Mouse (Mus musculus) CH12.LX (cell line): ENCODE results near the gene Btbd10. TPM values are rescaled to one million over a fixed set of nuclear protein-coding genes. Genes with fewer than 3 reads are reported as not detected.

Experiments
- DNase-seq: peaks from one replicate; pipeline ENCODE4 v3.0.0-alpha.2; 2013; ENCODE audit errors: extremely low read depth
- H3K27ac ChIP-seq: 2 replicates; pipeline ENCODE4 v1.5.1; 2012; ENCODE audit warnings: low read depth, mild to moderate bottlenecking, control low read depth, moderate library complexity; ENCODE audit not compliant: insufficient read depth
- H3K27me3 ChIP-seq: replicated peaks from 2 replicates; pipeline ENCODE3; 2012; ENCODE audit warnings: inconsistent platforms
- H3K36me3 ChIP-seq, 2 experiments: replicated peaks in 1 of 2; 2 replicates each; pipeline versions ENCODE3 to v1.6.1; 2012; ENCODE audit warnings: inconsistent platforms in 1 of 2, low read length in 1 of 2, mild to moderate bottlenecking in 1 of 2, mixed read lengths in 1 of 2, moderate library complexity in 1 of 2; ENCODE audit not compliant: control insufficient read depth in 1 of 2, insufficient read depth in 1 of 2
- H3K4me1 ChIP-seq, 2 experiments: 2 replicates each; pipeline ENCODE4 v1.6.1; 2012; ENCODE audit warnings: inconsistent platforms in 1 of 2, moderate library complexity in 1 of 2; ENCODE audit not compliant: insufficient read depth in 2 of 2, control insufficient read depth in 1 of 2
- H3K4me2 ChIP-seq: 2 replicates; pipeline ENCODE4 v1.6.1; 2012; ENCODE audit warnings: low read depth, mild to moderate bottlenecking, control low read depth; ENCODE audit not compliant: poor library complexity, insufficient read depth, severe bottlenecking
- H3K4me3 ChIP-seq, 3 experiments: fragments of 150-350 bp in 1 of 3; sonication (generic) in 1 of 3; replicated peaks in 1 of 3; 2 replicates each; pipeline versions ENCODE3 to v1.5.1; 2011 to 2012; ENCODE audit warnings: low read depth in 2 of 3, low read length in 2 of 3, mild to moderate bottlenecking in 2 of 3, moderate library complexity in 2 of 3, control low read depth in 1 of 3, improper control_type of control experiment in 1 of 3, inconsistent platforms in 1 of 3, mixed read lengths in 1 of 3; ENCODE audit not compliant: poor library complexity in 1 of 3
- H3K79me2 ChIP-seq: replicated peaks from 2 replicates; pipeline ENCODE4 v1.6.1; 2012; ENCODE audit warnings: mild to moderate bottlenecking, moderate library complexity; ENCODE audit not compliant: control insufficient read depth, poor library complexity, insufficient read depth, severe bottlenecking; ENCODE audit errors: extremely low read depth
- H3K9ac ChIP-seq: 2 replicates; pipeline ENCODE4 v1.6.1; 2012; ENCODE audit warnings: low read depth, mild to moderate bottlenecking, control low read depth, moderate library complexity; ENCODE audit not compliant: insufficient read depth
- H3K9me3 ChIP-seq: replicated peaks from 2 replicates; pipeline ENCODE3; 2012; ENCODE audit warnings: low read length, inconsistent platforms, mixed read lengths
- BHLHE40 ChIP-seq: IDR thresholded peaks from 2 replicates; pipeline ENCODE4 v1.6.1; 2011; ENCODE audit warnings: mild to moderate bottlenecking, low read depth, low read length, improper control_type of control experiment
- CHD2 ChIP-seq: IDR thresholded peaks from 2 replicates; pipeline ENCODE4 v1.6.1; 2011; ENCODE audit warnings: low read length, improper control_type of control experiment
- EP300 ChIP-seq: IDR thresholded peaks from 2 replicates; pipeline ENCODE4 v1.6.1; 2011; ENCODE audit warnings: low read length, improper control_type of control experiment
- ETS1 ChIP-seq: conservative IDR thresholded peaks from 2 replicates; pipeline ENCODE4 v1.6.1; 2012; ENCODE audit warnings: low read depth, mild to moderate bottlenecking, inconsistent platforms, low read length, improper control_type of control experiment, moderate library complexity
- IRF4 ChIP-seq: IDR thresholded peaks from 2 replicates; pipeline ENCODE4 v1.6.1; 2014; ENCODE audit warnings: low read depth, mild to moderate bottlenecking, inconsistent platforms, low read length, improper control_type of control experiment
- MAZ ChIP-seq: IDR thresholded peaks from 2 replicates; pipeline ENCODE4 v1.6.1; 2012; ENCODE audit warnings: low read depth, mild to moderate bottlenecking, inconsistent platforms, low read length, improper control_type of control experiment, moderate library complexity
- MXI1 ChIP-seq: IDR thresholded peaks from 2 replicates; pipeline ENCODE4 v1.6.1; 2011; ENCODE audit warnings: mild to moderate bottlenecking, low read depth, low read length, improper control_type of control experiment
- NELFE ChIP-seq: IDR thresholded peaks from 2 replicates; pipeline ENCODE4 v1.6.1; 2011; ENCODE audit warnings: low read depth, low read length, improper control_type of control experiment
- RAD21 ChIP-seq: IDR thresholded peaks from 2 replicates; pipeline ENCODE4 v1.6.1; 2011; ENCODE audit warnings: low read depth, mild to moderate bottlenecking, low read length, improper control_type of control experiment, moderate library complexity
- dilution Hi-C: fragments of 300-500 bp; cut with MboI; formaldehyde crosslinking; loops from 2 replicates; pipeline ENCODE4 v1.14.3; 2020; ENCODE audit warnings: low sequenced_read_pairs; ENCODE audit not compliant: extremely low pct_unique_long_range_greater_than_20kb, extremely low pct_ligation_motif_present
- in situ Hi-C: fragments of 300-500 bp; cut with MboI; formaldehyde crosslinking; loops from 3 replicates; pipeline ENCODE4 v1.14.3; 2019; ENCODE audit warnings: low sequenced_read_pairs, low pct_ligation_motif_present, low pct_unique_long_range_greater_than_20kb, mixed read lengths
- polyA plus RNA-seq: library from polyadenylated mRNA; unstranded; fragments of >175 nt; gene quantifications from 2 replicates; pipeline ENCODE4 v1.2.1, GENCODE M21; 2012; ENCODE audit warnings: low read depth; ENCODE audit not compliant: insufficient read length
- total RNA-seq, 2 experiments: library from RNA; depleted of rRNA; stranded (reverse); fragments of 300-350 nt in 1 of 2; fragments of >200 nt in 1 of 2; gene quantifications; 2 replicates each; pipeline ENCODE4 v1.2.3; 2012 to 2014

Gene Btbd10
- total and polyA plus RNA-seq, 3 experiments = 13.6 to 23.9 (median 17.0) TPM

DNA sequence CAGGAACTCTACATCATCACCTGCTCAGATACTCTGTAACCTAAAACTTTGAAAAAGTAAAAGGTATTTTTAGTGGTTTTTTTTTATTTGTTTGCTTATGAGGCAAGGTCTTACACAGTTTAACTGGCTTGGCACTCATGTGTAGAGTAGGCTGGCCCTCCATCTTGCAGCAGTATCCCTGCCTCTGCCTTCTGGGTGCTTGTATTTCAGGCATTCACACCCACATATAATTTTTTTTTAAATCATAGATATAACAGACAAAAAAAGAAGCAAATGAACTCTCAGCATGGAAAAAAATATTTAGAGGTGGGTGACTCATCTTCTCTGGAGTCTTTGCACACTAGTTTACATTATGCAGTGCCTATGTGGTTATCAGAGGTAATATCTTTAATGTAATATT lies 28.9 kb upstream of the Btbd10 start:
- H3K9me3 ChIP-seq = no peaks in the 10 kb centered on the region
- H3K79me2 ChIP-seq = no peaks in the 10 kb centered on the region
- no peak overlapping the region for H3K9ac ChIP-seq
- no peaks in the 10 kb centered on the region for H3K4me1 ChIP-seq
- H3K27ac ChIP-seq = no peak overlapping the region
- no peaks in the 10 kb centered on the region for H3K27me3 ChIP-seq
- no peak for DNase-seq
- no peak overlapping the region for H3K4me2 ChIP-seq
- H3K36me3 ChIP-seq = no peaks in the 10 kb centered on the region
- in situ Hi-C loops (loop anchor here (25.0 kb wide), 1 partner anchor 614 kb away; no protein-coding TSS in a partner anchor), dilution Hi-C loops (no loop called here)
- TF ChIP-seq EP300 = no peak
- no peak overlapping the region for H3K4me3 ChIP-seq

DNA sequence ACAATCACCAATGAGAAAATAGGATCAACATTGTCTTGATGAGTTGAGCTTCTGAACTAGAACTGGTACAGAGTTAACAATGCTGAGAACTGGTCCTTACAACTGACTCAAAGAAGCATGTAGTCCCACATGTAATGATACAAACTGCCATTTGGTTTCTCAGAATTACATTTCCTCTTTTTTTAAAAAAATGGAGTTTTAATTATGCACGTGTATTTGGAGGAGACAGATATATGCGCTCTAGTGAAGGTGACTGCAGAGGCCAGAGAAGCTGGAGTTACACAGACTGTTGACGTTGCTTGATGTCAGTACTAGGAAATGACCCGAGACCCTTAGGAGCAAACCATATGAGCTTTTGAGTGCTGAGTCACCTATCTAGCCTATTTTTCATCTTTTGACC lies 27.5 kb upstream of the Btbd10 start:
- no peaks in the 10 kb centered on the region for H3K36me3 ChIP-seq
- in situ Hi-C loops (loop anchor here (25.0 kb wide), 1 partner anchor 616 kb away; no protein-coding TSS in a partner anchor), dilution Hi-C loops (no loop called here)
- TF ChIP-seq CHD2 (no peak), MAZ (no peak), NELFE (no peak), RAD21 (no peak), BHLHE40 (no peak)
- H3K4me3 ChIP-seq = no peak overlapping the region
- no peaks in the 10 kb centered on the region for H3K9me3 ChIP-seq
- H3K27ac ChIP-seq = no peak overlapping the region
- no peaks in the 10 kb centered on the region for H3K27me3 ChIP-seq
- no peak for DNase-seq
- H3K9ac ChIP-seq = no peak overlapping the region
- H3K79me2 ChIP-seq = no peaks in the 10 kb centered on the region
- no peak overlapping the region for H3K4me2 ChIP-seq
- 0 out of 4 replicates have a peak, but pooled peaks cover 0 to 3% of the 10 kb centered on the region in 2 experiments for H3K4me1 ChIP-seq

DNA sequence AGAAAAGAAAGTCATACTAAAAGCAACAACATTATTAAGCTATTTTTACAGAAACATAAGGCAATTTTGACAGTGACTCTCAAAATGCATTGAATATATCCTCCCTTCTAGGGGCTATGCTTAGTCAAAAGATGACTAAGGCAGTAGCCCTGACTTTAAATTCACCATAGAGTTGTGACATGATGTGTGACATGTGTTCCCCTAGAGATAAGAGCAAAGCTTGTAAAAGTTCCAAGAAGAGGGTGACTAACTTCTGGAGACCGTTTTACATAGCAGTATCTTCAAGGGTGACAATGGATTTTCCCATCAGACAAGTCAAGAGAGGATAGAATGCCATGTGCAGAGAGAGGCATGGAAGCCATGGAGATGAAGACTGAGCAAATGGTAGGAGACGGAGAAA lies 22.4 kb upstream of the Btbd10 start:
- H3K4me2 ChIP-seq = no peak overlapping the region
- in situ Hi-C loops = loop anchor here (25.0 kb wide), 1 partner anchor 621 kb away; no protein-coding TSS in a partner anchor
- TF ChIP-seq IRF4 = 0 out of 2 replicates have a peak, but pooled peaks have one; percentile 13
- TF ChIP-seq ETS1 = no peak
- TF ChIP-seq MXI1 = no peak
- H3K79me2 ChIP-seq = no peaks in the 10 kb centered on the region
- no peak overlapping the region for H3K9ac ChIP-seq
- H3K27ac ChIP-seq = no peak overlapping the region
- no peaks in the 10 kb centered on the region for H3K9me3 ChIP-seq
- dilution Hi-C loops = no loop called here
- H3K27me3 ChIP-seq = no peaks in the 10 kb centered on the region
- H3K4me3 ChIP-seq = no peak overlapping the region
- no peaks in the 10 kb centered on the region for H3K36me3 ChIP-seq
- no peak for DNase-seq
- peaks cover 0 to 6% of the 10 kb centered on the region in 2 experiments; a peak in 1 of 4 replicates for H3K4me1 ChIP-seq
